17 mouse cellular contexts compared by ENCODE assay signal in the genomic region with DNA sequence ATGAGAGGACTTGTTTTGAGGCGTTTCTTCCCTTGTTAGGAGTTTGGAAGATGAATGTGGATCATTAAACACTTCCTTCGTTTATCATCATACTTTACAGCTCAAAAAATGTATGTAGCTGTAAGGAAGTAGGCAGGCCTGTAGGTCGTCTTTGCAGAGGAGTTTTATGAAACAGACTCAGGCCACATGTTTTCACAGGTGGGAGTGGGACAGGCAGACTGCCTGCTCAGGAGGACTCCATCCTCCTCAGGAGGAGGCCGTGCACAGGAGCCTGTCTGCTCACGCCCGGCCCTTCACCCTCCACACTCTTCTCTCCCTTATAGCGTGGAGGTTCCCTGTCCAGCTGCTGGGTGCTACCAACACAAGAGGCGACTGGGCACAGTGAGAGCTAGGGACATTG.
"Had no signal": no experiment of that assay in that cellular context is flagged by ENCODE, and none has a peak within 500 bp of the region (broad histone marks: within the 10 kb centered on the region; RNA-seq: fewer than 3 reads in every experiment).

No protein-coding gene starts in this region.

- H3K36me3 ChIP-seq: limb, embryonic 15.5 days; midbrain, embryonic 10.5 days; midbrain, embryonic 13.5 days had no signal

- H3K27me3 ChIP-seq: limb, embryonic 15.5 days; midbrain, embryonic 13.5 days had no signal

- H3K4me1 ChIP-seq: limb, embryonic 15.5 days; midbrain, embryonic 10.5 days; midbrain, embryonic 13.5 days had no signal

- H3K27ac ChIP-seq: limb, embryonic 15.5 days; liver, embryonic 14.5 days; macrophage; midbrain, embryonic 10.5 days; midbrain, embryonic 13.5 days had no signal

- ATAC-seq: liver, postnatal 0 days; lung, postnatal 0 days; midbrain, embryonic 13.5 days; midbrain, embryonic 16.5 days had no signal

- DNase-seq: kidney, adult 18-20 months; kidney, adult 9 months; kidney, postnatal 14 days; kidney, postnatal 4 days; layer of hippocampus, adult 9-11 months; layer of hippocampus, postnatal 36 days; liver, postnatal 0 days; lung, embryonic 14.5 days; thymus, postnatal 25 days had no signal

- H3K4me3 ChIP-seq: limb, embryonic 15.5 days; midbrain, embryonic 10.5 days; midbrain, embryonic 13.5 days; myocyte had no signal
